Mouse (Mus musculus) monocyte, adult 2 months (primary cell): ENCODE measurements around the gene Rasgrp3.
"Not testable (repeated sequence)": the region's sequence is repeated elsewhere in the genome, so short reads cannot be mapped to it uniquely, and the experiment has no call there.

Experiments used
- DNase-seq, 2 experiments: peaks; one replicate each; pipeline ENCODE4 v3.0.0; 2022; ENCODE audit warnings: low spot score in 2 of 2, low read depth in 1 of 2

Gene Rasgrp3

DNA sequence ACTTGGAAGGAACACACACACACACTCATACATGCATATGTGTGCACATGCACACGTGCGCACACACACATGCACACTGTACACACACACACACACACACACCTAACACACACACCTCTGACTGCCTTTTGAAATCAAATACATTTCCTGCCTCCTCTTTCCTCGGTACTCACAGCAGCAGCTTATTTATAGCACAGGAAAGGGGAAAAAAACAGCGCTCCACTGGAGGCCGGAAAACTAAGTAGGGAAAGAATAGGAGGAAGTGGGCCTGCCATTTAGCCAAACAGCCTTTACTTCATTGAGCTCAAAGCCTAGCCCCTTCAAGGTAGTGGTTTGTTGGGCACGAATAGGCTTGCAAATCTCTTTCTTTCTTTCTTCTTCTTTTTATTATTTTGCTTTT lies at the start of gene Rasgrp3:
TSS of gene Rasgrp3 (plus strand) at position 298 of the 400 bp plus-strand sequence.
- DNase-seq = no peak

GRCm38 (mm10) chr17:75388402-75388801 lies 47.3 kb upstream of the Rasgrp3 start:
- no peak for DNase-seq

GRCm38 (mm10) chr17:75390142-75390541 lies 45.6 kb upstream of the Rasgrp3 start:
- DNase-seq = no peak

GRCm38 (mm10) chr17:75391429-75392192 lies 44.1 kb upstream of the Rasgrp3 start:
- no peak for DNase-seq

GRCm38 (mm10) chr17:75406405-75406804 lies 29.3 kb upstream of the Rasgrp3 start:
- no peak for DNase-seq

DNA sequence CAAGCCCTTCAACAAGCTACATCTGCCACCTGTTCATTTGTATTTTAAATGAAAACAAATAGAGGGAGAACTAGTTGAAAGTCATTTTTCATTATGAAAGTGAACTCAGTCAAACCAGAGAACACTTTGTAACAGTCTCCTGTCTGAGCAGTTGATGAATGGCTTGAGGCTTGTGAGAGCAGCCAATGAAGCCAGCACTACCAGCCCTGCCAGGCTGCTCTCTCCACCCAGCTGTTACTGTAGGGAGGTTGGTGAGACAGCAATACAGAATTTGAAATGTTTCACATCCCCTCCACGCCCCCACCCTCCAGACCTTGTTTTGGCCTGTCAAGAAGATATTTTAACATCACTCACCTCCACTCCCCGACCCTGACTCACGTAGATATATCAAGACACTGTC lies 18.8 kb upstream of the Rasgrp3 start:
- no peak for DNase-seq

- no peak for DNase-seq
Measured at GRCm38 (mm10) chr17:75434152-75434551, 1.5 kb upstream of the Rasgrp3 start.

DNA sequence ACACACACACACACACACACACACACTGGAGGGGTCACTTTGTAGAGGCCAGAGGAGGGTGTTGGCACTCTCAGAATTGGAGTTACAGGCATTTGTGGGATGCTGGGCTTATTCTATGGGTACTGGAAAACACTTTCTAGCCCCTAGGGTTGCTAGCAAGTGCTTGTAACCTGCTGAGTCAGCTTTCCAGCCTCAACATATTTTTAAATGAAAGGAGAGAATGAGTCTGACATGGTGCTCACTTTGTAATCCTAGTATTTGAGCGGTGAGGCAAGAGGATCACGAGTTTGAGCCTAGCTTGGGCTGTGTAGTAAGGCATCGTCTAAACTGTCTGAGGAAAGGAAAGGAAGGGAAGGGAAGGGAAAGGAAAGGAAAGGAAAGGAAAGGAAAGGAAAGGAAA lies 825 bp upstream of the Rasgrp3 start:
- DNase-seq = no peak

DNA sequence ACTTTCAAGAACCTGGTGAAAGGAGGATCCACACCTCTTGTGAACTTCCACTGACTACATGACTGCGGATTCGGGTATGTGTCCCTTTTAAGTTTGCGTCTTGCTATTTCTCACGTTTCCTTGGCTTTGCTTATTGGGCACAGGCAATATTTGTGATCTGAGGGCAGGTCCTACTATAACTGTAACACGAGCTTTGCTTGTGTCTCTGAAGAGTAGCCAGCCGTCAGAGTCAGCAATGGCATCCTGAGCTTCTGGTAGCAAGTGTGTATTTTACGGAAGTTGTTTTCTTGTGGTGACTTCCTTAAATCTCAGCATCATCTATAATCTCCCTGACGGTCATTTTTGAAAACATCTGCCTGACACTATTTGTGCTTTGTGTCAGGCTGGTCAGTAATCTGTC lies 399 bp downstream of the Rasgrp3 start:
- DNase-seq = no peak

DNA sequence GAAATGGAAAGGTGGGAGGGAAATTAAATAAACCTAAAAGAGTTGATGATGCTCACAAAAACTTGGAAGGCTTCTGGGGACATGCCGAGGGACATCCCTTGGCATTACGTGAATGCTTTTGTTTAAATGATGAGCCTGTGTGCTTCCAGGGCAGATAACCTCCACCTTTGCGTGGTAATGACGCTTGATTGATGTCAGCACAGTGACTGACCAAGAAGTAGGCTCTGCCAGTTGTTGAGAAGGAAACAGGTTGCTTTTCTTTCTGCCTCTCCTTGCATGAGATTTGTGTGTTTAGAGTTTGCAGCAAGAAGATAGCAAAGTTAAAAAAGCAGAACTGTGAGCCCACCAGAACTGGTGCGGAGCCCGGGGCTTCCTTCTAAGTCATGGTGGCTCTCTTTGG lies 1.1 kb downstream of the Rasgrp3 start:
- no peak for DNase-seq

DNA sequence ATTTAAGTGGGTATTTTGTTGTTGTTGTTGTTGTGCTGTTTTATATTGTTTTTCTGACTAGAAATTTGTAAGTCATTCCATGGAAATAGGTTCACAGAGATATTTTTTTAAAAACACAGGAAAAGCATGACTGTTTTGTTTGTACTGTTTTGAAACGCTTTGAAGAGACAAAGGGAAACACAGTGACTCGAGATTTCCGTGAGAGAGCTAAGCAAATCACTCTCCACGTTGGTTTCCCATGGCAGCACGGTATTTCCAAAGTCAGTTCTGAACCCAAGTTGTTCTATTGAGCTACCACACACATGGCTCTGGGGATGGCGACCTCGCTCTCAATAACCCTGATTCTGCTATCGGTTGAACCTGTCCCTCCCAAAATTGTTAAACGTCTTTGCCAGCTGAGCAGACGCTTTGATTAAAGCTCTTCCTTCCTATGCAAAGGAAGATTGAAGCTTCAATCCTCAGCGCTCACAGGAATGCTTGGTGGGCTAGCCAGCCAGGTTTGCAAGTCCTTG lies 1.6 kb downstream of the Rasgrp3 start:
- no peak for DNase-seq

GRCm38 (mm10) chr17:75438162-75438561 lies 2.5 kb downstream of the Rasgrp3 start:
- DNase-seq = no peak

GRCm38 (mm10) chr17:75439062-75439461 lies 3.4 kb downstream of the Rasgrp3 start:
- DNase-seq = no peak

DNA sequence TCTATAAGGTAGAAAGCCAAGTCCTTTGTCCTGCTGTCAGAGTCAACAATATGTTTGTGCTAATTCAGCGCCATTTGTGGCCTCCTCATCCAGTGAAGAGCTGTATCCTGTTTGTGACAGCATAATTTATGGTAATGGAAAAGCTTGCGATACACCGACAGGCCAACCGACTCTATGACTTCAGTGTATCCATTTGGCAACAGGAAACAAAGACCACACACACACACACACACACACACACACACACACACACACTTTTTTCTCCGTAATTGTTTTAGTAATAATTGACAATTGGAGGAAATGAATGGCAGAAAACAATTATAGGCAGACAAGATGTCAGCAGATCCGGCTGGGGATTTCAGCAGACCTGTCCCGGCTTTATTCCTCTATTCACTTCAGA lies 4.9 kb downstream of the Rasgrp3 start:
- no peak for DNase-seq

DNA sequence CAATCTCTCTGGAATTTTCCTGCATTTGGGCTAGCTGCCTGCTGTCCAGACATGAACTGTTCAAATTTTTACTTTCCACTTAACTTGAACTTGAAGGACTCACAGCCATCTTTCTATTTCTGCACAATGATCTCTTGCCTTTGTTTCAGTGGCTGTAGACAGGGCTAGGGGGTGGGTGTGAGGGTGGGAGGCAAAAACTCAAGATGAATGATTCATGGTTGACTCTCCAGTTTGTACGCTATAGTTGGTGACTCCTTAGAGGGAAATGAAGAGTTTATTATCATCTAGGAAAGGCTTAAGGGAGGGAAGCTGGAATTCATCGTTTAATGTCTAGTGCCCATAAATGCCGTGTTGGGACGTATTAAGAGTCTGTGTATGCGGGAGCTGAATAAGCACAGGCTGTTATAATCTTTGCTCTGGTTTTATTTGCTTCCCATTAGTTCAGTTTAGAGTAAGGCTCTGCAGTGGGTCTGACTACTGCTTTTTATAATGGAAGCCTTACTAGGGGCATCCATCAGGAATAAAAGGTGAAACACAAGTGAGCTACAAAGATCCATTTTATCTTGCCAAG lies 5.6 kb downstream of the Rasgrp3 start:
- DNase-seq = no peak

DNA sequence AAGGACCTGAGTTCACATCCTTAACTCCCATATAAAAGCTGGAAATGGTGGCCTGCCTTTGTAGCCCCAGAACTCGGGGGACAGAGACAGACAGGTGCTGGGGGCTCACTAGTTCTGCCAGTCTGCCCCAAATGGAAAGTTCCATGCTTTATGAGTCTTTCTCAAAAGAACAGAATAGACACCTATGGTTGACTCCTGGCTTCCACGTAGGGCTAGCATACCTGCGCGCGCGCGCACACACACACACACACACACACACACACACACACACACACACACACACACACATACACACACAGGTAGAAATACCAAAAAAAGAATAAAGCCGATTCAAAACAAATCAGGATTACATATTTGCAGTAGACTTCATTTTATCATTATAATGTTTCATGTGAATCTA lies 6.7 kb downstream of the Rasgrp3 start:
- DNase-seq = no peak

DNA sequence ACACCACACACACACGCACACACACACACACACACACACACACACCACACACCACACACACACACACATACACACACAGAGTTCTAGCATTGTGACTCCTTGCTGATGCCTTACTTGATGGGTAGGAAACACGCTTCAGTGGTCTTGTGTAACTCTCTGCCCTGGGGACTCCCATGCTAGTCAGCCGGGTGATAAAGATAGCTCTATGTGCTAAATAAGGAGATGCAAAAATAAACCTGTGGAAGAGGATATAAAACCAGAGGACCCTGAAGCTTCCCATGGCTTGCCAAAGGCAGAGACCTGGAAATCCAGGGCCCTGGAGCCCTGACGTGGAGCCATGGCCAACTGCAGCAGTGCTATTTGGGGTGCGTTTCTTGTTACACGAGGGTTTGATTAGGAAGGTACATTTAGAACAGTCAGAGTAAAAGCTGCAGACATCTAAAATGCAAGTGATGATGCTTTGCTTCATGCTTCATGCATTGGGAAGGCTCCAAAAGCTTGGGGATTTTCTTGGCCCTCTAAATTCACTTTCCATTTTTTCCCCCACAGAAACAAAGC lies 7.4 kb downstream of the Rasgrp3 start:
- no peak for DNase-seq

DNA sequence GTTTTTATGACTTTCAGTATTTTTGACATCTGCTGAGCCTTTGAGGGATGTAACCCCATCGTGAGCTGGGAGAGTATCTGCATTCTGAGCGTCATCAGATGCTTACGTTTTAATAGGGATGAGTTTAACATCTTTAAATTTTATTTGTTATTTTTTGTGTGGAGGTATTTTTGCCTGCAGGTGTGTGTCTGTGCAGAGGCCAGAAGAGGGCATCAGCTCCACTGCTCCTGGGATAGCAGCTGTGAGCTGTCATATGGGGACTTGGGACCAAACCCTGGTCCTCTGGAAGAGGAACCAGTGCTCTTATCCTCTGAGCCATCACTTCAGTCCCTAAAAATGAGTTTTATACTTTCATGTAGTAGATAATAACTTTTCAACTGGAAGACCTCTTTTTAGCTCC lies 12.6 kb downstream of the Rasgrp3 start:
- no peak for DNase-seq

DNA sequence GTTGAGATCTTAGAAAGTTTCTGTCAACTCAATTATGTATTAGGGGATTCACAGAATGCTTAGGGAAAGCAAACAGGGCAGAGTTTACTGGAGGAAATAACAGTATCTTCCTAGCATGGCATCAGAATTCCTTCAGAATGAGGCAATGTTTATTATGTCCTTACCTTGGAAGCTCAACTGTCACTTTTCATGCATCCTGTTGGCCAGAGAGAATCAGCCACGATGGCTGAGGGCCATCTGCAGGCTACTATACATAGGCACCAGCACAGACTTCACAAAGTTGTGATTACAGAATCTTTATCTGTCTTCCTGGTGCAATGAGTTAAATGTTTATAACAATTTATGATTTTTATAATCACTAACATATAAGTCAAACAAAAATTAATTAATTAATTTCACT lies 13.3 kb downstream of the Rasgrp3 start:
- DNase-seq = no peak

- no peak for DNase-seq
Measured at GRCm38 (mm10) chr17:75452313-75452712, 16.6 kb downstream of the Rasgrp3 start.

GRCm38 (mm10) chr17:75453639-75454038 lies 17.9 kb downstream of the Rasgrp3 start:
- no peak for DNase-seq

- DNase-seq = not testable (repeated sequence)
Measured at GRCm38 (mm10) chr17:75456096-75456495, 20.4 kb downstream of the Rasgrp3 start.
